Mouse (Mus musculus) 416B (cell line): ENCODE data around the gene Krtap4-8.
A peak's percentile ranks its signal among the peaks of the same experiment; 100 is the strongest.
"Not testable (repeated sequence)": the region's sequence is repeated elsewhere in the genome, so short reads cannot be mapped to it uniquely, and the experiment has no call there.

ENCODE experiments used
- DNase-seq: peaks from one replicate; pipeline ENCODE4 v3.0.0; 2011; ENCODE audit warnings: low read depth

Krtap4-8 gene

GRCm38 (mm10) chr11:99780604-99781003 is at the start of gene Krtap4-8:
Gene Krtap4-8 (minus strand): TSS chr11:99780704.
- no peak for DNase-seq

- DNase-seq = not testable (repeated sequence)
These were observed 35.1 kb upstream of the Krtap4-8 start, which contains the start of gene Gm11564 for GRCm38 (mm10) chr11:99815566-99815965. Gene Gm11564 (minus strand): TSS chr11:99815666.

- not testable (repeated sequence) for DNase-seq
These were observed 29.3 kb upstream of the Krtap4-8 start, which contains the start of gene Krtap4-13 for GRCm38 (mm10) chr11:99809792-99810191. Gene Krtap4-13 (minus strand): TSS chr11:99809892.

- DNase-seq = not testable (repeated sequence)
These were observed 23.8 kb upstream of the Krtap4-8 start, which contains the start of gene Gm11554 for GRCm38 (mm10) chr11:99804346-99804745. Gene Gm11554 (minus strand): TSS chr11:99804446.

- not testable (repeated sequence) for DNase-seq
These were observed 18.3 kb upstream of the Krtap4-8 start, which contains the start of gene Gm11569 for GRCm38 (mm10) chr11:99798832-99799231. Gene Gm11569 (minus strand): TSS chr11:99798932.

- DNase-seq = no peak
These were observed 12.9 kb upstream of the Krtap4-8 start, which contains the start of gene Gm11596 for GRCm38 (mm10) chr11:99793367-99793766. Gene Gm11596 (minus strand): TSS chr11:99793467.

GRCm38 (mm10) chr11:99784900-99785299 is 4.4 kb upstream of the Krtap4-8 start, which contains the start of gene Krtap4-9:
Gene Krtap4-9 (plus strand): TSS chr11:99785200.
- DNase-seq = not testable (repeated sequence)

GRCm38 (mm10) chr11:99778401-99778800 is 2.1 kb downstream of the Krtap4-8 start:
- DNase-seq = no peak

GRCm38 (mm10) chr11:99772813-99773212 is 7.7 kb downstream of the Krtap4-8 start, which contains the start of gene Gm11595:
Gene Gm11595 (minus strand): TSS chr11:99772913.
- not testable (repeated sequence) for DNase-seq

GRCm38 (mm10) chr11:99768410-99768809 is 12.1 kb downstream of the Krtap4-8 start:
- peak; percentile 8 for DNase-seq

- DNase-seq = no peak
These were observed 21.6 kb downstream of the Krtap4-8 start for GRCm38 (mm10) chr11:99758877-99759276.

- no peak for DNase-seq
These were observed 36.5 kb downstream of the Krtap4-8 start for GRCm38 (mm10) chr11:99743985-99744384.

- DNase-seq = no peak
These were observed 46.3 kb downstream of the Krtap4-8 start, which contains the start of gene Gm14180 for GRCm38 (mm10) chr11:99734190-99734589. Gene Gm14180 (minus strand): TSS chr11:99734290.
